Mouse (Mus musculus) lung, adult 2 months (tissue): Measurements from ENCODE around the gene Chek1.

Experiments
- CTCF ChIP-seq: fragments of 200-500 bp; IDR thresholded peaks from 2 replicates; pipeline ENCODE4 v1.5.1; 2011; ENCODE audit warnings: mild to moderate bottlenecking, low read length, control low read depth; ENCODE audit not compliant: insufficient read depth
- POLR2A ChIP-seq: fragments of 200-500 bp; IDR thresholded peaks from 2 replicates; pipeline ENCODE4 v1.6.1; 2011; ENCODE audit warnings: low read depth, mild to moderate bottlenecking, control low read depth, low read length, borderline replicate concordance; ENCODE audit errors: extremely low read depth

- TF ChIP-seq POLR2A (no peak), CTCF (no peak)
Observed at GRCm38 (mm10) chr9:36768156-36769047, 41.5 kb upstream of the Chek1 start.
